Mouse (Mus musculus) hindbrain, embryonic 14.5 days (tissue): ENCODE results near the gene Fam83e. TPM values are rescaled to one million over a fixed set of nuclear protein-coding genes. Genes with fewer than 3 reads are reported as not detected.

Experiments used
- ATAC-seq: fragments of 200-750 bp; cut with Nextera tagmentation; 2 replicates; pipeline ENCODE4 v1.8.0; 2017; ENCODE audit warnings: moderate number of reproducible peaks, mild to moderate bottlenecking, moderate TSS enrichment, moderate library complexity; ENCODE audit not compliant: low FRiP score
- DNase-seq: peaks from one replicate; pipeline ENCODE4 v3.0.0-alpha.2; 2015; ENCODE audit warnings: low spot score
- H3K27ac ChIP-seq: fragments of 300-500 bp; sonication (generic); 2 replicates; pipeline ENCODE4 v1.5.1; 2014; ENCODE audit warnings: mild to moderate bottlenecking, moderate library complexity
- H3K27me3 ChIP-seq: fragments of 300-500 bp; sonication (generic); 2 replicates; pipeline ENCODE4 v1.6.1; 2014; ENCODE audit warnings: mild to moderate bottlenecking, low read length, mixed read lengths; ENCODE audit not compliant: control insufficient read depth, insufficient read depth
- H3K36me3 ChIP-seq: fragments of 300-500 bp; sonication (generic); replicated peaks from 2 replicates; pipeline ENCODE4 v1.6.1; 2014; ENCODE audit not compliant: control insufficient read depth, insufficient read depth
- H3K4me1 ChIP-seq: fragments of 300-500 bp; sonication (generic); replicated peaks from 2 replicates; pipeline ENCODE4 v1.6.1; 2014; ENCODE audit warnings: antibody characterized with exemption, low read length, mixed read lengths; ENCODE audit not compliant: control insufficient read depth, insufficient read depth
- H3K4me2 ChIP-seq: fragments of 300-500 bp; sonication (generic); replicated peaks from 2 replicates; pipeline ENCODE4 v1.6.1; 2014; ENCODE audit warnings: mild to moderate bottlenecking, moderate library complexity
- H3K4me3 ChIP-seq: fragments of 300-500 bp; sonication (generic); replicated peaks from 2 replicates; pipeline ENCODE4 v1.5.1; 2014; ENCODE audit warnings: mild to moderate bottlenecking, low read length
- H3K9ac ChIP-seq: fragments of 300-500 bp; sonication (generic); 2 replicates; pipeline ENCODE4 v1.6.1; 2014
- H3K9me3 ChIP-seq: fragments of 300-500 bp; sonication (generic); 2 replicates; pipeline ENCODE4 v1.6.1; 2016; ENCODE audit warnings: low read length; ENCODE audit not compliant: control insufficient read depth
- WGBS: fragments of 180-500 bp; shearing (Covaris S2); extraction: QIAGEN DNeasy Blood & Tissue Kit; methylation state at CpG from one replicate; pipeline ENCODE4 v1.1.7; 2014; 5-methylcytosine and 5-hydroxymethylcytosine counted together
- polyA plus RNA-seq: library from polyadenylated mRNA; unstranded; fragments of >200 nt; fragmentation: Nextera tagmentation; extraction: Ambion mirVana; gene quantifications from 2 replicates; pipeline ENCODE4 v1.2.1, GENCODE M21; 2014

The Fam83e gene
- polyA plus RNA-seq, 1 experiment from 2014 or later = 0.17 TPM

DNA sequence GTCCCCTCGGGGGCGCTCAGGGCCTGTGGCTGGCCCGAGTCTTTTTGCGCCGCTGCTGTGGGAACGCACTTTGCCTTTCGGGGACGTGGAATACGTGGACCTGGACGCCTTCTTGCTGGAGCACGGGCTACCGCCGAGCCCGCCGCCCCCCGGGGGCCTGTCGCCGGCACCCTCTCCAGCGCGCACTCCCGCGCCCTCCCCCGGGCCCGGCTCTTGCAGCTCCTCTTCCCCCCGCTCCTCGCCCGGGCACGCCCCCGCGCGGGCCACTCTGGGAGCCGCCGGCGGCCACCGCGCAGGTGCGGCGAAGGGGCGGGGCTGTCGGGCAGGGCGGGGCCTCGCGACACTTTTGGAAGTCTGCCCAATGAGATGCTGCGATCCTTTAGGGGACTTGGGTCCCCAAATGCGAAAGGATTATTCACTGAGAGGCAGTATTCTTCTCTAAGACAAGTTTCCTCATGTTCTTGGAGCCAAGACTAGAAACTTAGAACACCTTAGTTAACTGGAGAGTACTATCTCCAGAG is 14.2 kb upstream of the Fam83e start:
- Histone ChIP-seq H3K27ac (peak overlapping the region; percentile 34), H3K4me3 (peak overlapping the region; percentile 52), H3K4me1 (peaks cover 59% of the 10 kb centered on the region), H3K9me3 (no peaks in the 10 kb centered on the region), H3K36me3 (peaks cover 21% of the 10 kb centered on the region), H3K27me3 (no peaks in the 10 kb centered on the region), H3K4me2 (peak overlapping the region; percentile 94), H3K9ac (peak overlapping the region; percentile 69)
- WGBS = 0% methylated on average over 41 of the region's 45 CpGs
- peak; percentile 73 for DNase-seq
- ATAC-seq = no peak

DNA sequence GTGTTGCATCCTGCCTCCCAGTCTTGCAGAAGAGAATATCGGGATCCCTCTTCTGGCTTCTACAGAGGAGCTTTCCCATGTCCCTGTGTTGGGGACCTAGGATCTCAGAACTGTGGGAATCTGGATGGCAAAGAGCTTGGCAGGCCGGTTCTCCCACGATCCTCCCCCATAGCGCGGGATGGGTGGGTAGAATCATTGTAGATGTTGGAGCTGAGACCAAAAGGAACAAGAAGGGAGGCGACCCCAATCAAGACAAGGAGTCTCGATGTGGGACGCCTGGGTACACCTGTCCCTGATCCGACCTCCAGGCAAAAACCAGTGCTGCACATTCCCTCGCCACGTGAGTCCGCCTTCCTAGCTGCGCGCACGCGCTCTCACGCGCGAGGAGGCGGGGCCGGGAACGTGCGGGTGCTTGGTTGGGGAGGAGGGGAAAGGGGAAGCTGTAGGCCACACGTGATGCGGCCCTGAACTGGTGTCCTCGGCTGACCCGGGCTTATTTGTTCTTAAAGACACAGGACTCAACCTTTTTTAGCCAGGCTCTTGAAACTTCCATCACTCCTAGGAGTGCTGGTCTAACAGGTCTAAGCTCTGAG is 13.5 kb upstream of the Fam83e start:
- ATAC-seq = no peak; the same call in 1 of the 2 replicates
- peak overlapping the region; percentile 34 for H3K27ac ChIP-seq

DNA sequence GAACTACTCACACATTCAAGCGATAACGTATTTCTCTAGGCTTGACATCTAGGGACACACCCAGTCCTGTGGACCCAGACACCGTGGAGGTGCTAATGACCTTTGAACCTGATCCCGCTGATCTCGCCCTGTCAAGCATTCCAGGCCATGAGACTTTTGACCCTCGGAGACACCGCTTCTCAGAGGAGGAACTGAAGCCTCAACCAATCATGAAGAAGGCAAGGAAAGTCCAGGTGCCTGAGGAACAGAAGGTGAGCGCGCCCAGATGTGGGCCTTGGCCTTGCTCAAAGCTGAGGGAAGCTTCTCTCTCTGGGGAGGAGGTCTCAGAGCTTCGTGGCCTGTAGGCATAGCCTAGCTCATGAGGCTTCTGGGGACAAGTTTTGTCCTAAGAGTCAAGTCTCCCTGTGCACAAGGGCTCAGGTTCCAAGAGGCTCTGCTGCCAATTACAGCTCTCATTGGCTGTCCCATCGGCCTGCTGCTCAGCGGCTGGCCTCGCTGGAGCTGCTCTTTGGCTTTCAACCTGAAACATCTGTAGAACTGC is 12.7 kb upstream of the Fam83e start:
- ATAC-seq (no peak), DNase-seq (no peak)
- H3K4me2 ChIP-seq = peak overlapping the region; percentile 94; the same call in 1 of the 2 replicates
- peaks cover 36% of the 10 kb centered on the region for H3K36me3 ChIP-seq
- no peak overlapping the region for H3K9ac ChIP-seq
- H3K27ac ChIP-seq = peak overlapping the region; percentile 43; the same call in 1 of the 2 replicates
- H3K9me3 ChIP-seq = no peaks in the 10 kb centered on the region
- peaks cover 56% of the 10 kb centered on the region for H3K4me1 ChIP-seq
- 58% methylated on average over 13 of the region's 13 CpGs for WGBS
- no peak overlapping the region for H3K4me3 ChIP-seq
- no peaks in the 10 kb centered on the region for H3K27me3 ChIP-seq

More for the DNA sequence above, 13.5 kb upstream of the Fam83e start:
- peaks cover 28% of the 10 kb centered on the region for H3K36me3 ChIP-seq
- H3K9ac ChIP-seq = peak overlapping the region; percentile 6; the same call in 1 of the 2 replicates
- H3K4me1 ChIP-seq = peaks cover 59% of the 10 kb centered on the region
- H3K4me3 ChIP-seq = peak overlapping the region; percentile 52
- WGBS = under 1% methylated on average over 27 of the region's 27 CpGs
- H3K27me3 ChIP-seq = no peaks in the 10 kb centered on the region
- peak overlapping the region; percentile 94 for H3K4me2 ChIP-seq
- H3K9me3 ChIP-seq = no peaks in the 10 kb centered on the region
- DNase-seq = peak; percentile 82

DNA sequence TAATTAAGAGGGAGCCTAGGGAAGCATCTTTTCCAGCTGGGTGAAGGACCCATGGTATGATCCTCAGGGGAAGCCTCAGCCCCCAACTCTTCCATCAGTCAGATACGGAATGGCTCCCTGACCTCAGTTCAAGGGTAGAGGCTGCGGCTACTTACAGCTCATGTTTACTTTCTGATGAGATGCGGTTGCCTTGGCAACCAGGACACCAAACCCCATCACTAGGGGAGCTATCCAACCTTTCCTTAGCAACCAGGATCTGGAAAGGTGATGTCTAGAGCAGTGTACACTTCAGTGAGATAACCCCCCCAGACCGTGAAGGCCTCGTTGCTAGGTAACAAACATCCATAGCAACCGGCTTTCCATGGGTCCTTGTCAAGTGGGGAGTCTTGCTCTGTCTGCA is 12.0 kb upstream of the Fam83e start:
- peaks cover 38% of the 10 kb centered on the region for H3K36me3 ChIP-seq
- H3K9me3 ChIP-seq = no peaks in the 10 kb centered on the region
- DNase-seq (peak; percentile 63), ATAC-seq (no peak)
- WGBS = 23% methylated on average over 6 of the region's 6 CpGs
- no peak overlapping the region for H3K4me3 ChIP-seq
- H3K4me2 ChIP-seq = 0 out of 2 replicates have a peak overlapping the region, but pooled peaks have one; percentile 13
- no peak overlapping the region for H3K9ac ChIP-seq
- H3K4me1 ChIP-seq = peaks cover 50% of the 10 kb centered on the region
- H3K27me3 ChIP-seq = no peaks in the 10 kb centered on the region
- H3K27ac ChIP-seq = peak overlapping the region; percentile 43; the same call in 1 of the 2 replicates

DNA sequence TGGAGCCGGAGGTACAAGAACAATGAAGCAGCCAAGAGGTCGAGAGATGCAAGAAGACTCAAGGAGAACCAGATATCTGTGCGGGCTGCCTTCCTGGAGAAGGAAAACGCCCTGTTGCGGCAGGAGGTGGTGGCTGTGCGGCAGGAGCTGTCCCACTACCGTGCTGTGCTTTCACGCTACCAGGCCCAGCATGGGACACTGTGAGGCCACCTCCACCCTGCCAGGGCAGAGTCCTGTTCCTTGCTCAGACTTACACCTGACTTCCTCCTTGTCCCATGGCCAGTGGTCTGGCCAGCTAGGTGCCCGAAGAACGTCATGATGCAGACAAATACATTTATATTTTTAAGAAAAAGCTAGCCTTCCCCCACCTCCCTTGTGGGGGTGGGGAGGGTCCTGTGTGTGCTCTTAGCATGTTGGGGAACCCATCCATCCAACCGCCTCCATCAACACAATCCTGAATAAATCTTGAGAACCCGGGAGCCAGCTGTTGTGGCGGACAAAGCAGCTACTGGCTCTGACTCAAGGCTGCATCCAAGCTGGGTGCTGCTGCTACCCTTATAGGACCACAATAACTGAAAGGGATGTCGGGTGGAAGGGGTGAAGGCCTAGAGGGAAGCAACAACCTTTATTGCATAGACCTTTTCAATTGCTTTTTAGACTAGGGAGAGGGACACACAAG is 11.2 kb upstream of the Fam83e start:
- 0 out of 2 replicates have a peak overlapping the region, but pooled peaks have one; percentile 13 for H3K4me2 ChIP-seq
- no peaks in the 10 kb centered on the region for H3K9me3 ChIP-seq
- H3K27me3 ChIP-seq = no peaks in the 10 kb centered on the region
- no peak overlapping the region for H3K4me3 ChIP-seq
- WGBS = 55% methylated on average over 14 of the region's 14 CpGs
- ATAC-seq (no peak), DNase-seq (no peak)
- H3K27ac ChIP-seq = peak overlapping the region; percentile 30; the same call in 1 of the 2 replicates
- peaks cover 38% of the 10 kb centered on the region for H3K36me3 ChIP-seq
- H3K9ac ChIP-seq = no peak overlapping the region
- H3K4me1 ChIP-seq = peaks cover 57% of the 10 kb centered on the region

DNA sequence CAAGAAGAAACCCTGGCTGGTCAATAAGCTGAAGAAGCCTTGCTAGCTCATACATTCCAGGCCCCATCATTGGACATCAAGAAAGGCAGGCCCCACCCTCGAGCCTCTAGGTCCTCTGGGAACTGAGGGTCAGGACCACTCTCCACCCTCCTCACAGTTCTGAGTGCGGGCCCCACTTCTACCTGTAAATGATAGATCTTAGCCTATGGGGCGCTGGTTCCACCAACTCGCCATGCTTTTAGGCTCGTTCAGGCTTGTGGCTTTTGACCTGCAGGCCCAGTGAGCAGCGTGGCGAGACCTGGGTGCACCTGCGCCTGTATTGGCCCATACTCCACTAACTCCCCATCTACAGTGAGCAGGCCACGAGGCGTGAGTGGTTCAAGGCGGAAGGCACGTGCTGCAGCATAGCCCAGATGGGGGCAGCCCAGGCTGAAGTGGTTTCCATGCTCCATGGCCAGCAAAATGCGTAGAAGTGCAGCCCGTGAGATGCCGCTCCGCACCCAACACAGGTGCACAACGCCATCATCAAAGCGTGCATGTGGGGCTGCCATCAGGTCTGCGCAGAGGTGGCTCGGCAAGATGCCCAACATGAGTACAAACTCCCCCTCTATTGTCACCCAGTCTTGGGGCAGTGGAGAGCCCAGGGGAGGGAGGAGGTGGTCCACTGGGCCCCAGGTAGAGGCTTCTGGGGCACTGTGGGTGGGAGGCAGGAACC is 10.4 kb upstream of the Fam83e start:
- no peaks in the 10 kb centered on the region for H3K9me3 ChIP-seq
- 94% methylated on average over 20 of the region's 20 CpGs for WGBS
- H3K9ac ChIP-seq = no peak overlapping the region

DNA sequence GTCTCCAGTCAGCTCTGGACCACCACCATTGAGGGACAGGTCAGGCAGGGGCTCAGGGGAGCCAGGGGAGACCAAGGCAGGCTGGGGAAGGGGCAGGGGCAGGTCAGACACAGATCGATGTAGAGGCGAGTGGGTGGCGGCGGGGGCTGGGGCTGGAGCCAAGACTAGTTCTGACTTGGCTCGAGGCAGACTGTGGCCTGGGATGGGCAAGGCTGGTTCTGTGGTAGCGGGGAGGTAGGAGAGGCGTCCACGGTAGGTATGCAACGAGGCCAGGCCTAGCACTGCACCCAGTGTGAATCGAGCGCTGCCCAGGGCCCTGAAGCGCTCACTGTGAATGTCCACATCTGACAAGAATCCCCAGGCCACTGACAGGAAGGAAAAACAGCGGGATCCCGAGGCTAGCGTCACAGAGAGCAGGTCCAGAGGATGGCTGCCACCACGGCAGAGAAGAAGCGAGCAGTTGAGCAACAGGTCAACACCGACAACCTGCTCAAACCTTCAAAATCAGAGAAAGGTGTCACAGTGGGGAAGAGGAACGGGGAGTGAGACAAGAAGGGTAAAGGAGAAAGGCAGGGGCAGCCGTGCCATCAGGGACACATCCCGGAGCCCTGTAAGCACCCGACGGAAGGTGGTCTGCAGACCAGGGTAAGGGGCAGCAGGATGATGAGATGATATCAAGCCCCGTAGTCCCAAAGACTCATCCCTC is 9.5 kb upstream of the Fam83e start:
- H3K27ac ChIP-seq = no peak overlapping the region
- H3K27me3 ChIP-seq = no peaks in the 10 kb centered on the region
- no peaks in the 10 kb centered on the region for H3K9me3 ChIP-seq
- ATAC-seq (no peak), DNase-seq (no peak)
- no peak overlapping the region for H3K4me2 ChIP-seq
- H3K4me1 ChIP-seq = peaks cover 55% of the 10 kb centered on the region
- H3K4me3 ChIP-seq = no peak overlapping the region
- 96% methylated on average over 24 of the region's 24 CpGs for WGBS
- peaks cover 38% of the 10 kb centered on the region for H3K36me3 ChIP-seq
- H3K9ac ChIP-seq = no peak overlapping the region

More for the DNA sequence above, 10.4 kb upstream of the Fam83e start:
- peaks cover 38% of the 10 kb centered on the region for H3K36me3 ChIP-seq
- ATAC-seq = no peak
- no peak overlapping the region for H3K27ac ChIP-seq
- H3K4me2 ChIP-seq = no peak overlapping the region
- no peaks in the 10 kb centered on the region for H3K27me3 ChIP-seq
- H3K4me3 ChIP-seq = no peak overlapping the region
- no peak for DNase-seq
- peaks cover 55% of the 10 kb centered on the region for H3K4me1 ChIP-seq

DNA sequence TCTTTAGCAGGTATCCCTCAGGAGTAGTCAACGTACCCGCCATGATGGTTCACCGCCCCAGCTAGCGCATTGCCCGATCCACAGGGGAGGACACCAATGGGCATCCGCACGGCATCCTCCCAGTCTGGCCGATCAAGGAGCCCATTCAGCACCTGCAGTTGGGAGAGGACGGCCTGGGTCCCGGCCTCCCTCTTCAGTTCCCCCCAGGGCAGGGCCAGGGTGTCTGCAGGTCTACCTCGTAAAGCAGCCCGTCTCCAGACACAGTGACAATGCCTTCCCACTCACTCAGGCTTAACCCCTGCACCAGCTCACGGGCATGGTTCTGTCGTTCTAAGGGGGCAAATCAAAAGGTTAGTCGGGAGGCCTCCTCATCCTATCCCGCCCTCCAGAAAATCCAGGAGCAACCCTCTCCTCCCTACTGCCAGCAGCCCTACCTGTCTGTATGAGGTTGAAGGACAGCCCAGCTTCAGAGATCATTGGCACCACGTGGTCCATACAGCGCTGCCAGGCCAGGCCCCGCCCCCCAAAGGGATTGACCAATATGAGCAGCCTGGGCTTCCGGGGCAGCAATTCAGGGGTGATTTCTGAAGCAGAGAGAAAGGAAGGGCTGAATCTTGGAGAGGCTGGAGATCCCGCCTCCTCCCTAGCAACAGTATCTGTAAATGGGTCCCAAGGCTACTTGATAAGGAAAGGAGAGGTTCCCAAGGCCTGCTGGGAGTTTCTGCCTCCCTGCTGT is 8.8 kb upstream of the Fam83e start:
- H3K4me1 ChIP-seq = peaks cover 56% of the 10 kb centered on the region
- no peak for DNase-seq
- no peak for ATAC-seq
- H3K27ac ChIP-seq = no peak overlapping the region
- no peak overlapping the region for H3K4me2 ChIP-seq
- no peaks in the 10 kb centered on the region for H3K9me3 ChIP-seq
- H3K27me3 ChIP-seq = no peaks in the 10 kb centered on the region
- WGBS = 91% methylated on average over 21 of the region's 21 CpGs
- H3K4me3 ChIP-seq = no peak overlapping the region
- H3K9ac ChIP-seq = no peak overlapping the region
- peaks cover 38% of the 10 kb centered on the region for H3K36me3 ChIP-seq
